Mouse (Mus musculus): ENCODE measurements at regions not wholly inside any gene's neighbourhood (a gene's known extent, or its start where the extent isn't known, plus 50 kb on each side); places are given as distances from the start of the nearest gene placed in this dataset.
A peak's percentile ranks its signal among the peaks of the same experiment; 100 is the strongest.

DNA sequence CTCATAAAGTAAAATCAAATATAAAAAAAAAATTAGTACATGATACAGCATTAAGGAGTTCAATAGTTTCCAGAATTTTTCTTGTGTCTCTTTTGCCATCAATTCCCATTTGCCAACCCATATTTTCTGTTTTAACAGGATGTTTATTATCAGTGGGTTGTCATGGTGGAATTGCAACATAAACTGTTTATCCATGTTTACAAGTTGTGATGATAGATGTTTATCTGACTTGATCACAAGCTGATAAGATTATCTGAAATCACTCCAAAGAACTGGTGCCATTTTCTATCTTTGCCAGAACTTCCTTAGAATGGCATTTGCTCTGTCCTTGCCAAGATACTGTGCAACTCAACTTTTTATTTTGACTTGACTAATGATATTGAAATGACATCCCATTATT is 466.8 kb downstream of the Pcdh7 start:
- Histone ChIP-seq H3K27me3 (no peaks in the 10 kb centered on the region), H3K9me3 (no peaks in the 10 kb centered on the region), H3K4me3 (no peak overlapping the region), H3K4me2 (no peak overlapping the region), H3K4me1 (replicated peaks) (no peaks in the 10 kb centered on the region), H3K36me3 (no peaks in the 10 kb centered on the region), H3K27ac (replicated peaks) (no peak overlapping the region), H3K9ac (no peak overlapping the region)
- no peak for ATAC-seq (ENCODE audit: low read depth)

DNA sequence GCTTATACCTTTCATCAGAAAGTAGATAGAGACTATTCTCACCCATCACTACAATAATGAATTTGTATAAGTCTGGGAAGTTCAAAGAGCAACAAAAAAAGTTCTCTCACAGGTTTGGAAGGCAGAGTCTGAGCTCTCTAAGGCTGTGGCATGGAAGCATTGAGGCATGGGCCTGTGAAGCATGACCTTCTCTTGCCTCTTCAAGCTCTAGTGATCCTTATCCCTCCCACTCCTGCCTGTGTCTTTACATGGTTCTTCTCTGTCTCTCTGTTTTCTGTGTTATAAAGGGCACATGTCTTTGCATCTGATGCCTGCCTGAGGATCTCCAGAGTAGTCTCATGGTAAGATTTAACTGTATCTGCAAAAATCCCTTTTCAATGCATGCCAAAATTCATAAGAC is 489.8 kb downstream of the Pcdh7 start:
- Histone ChIP-seq H3K36me3 (no peaks in the 10 kb centered on the region), H3K4me1 (replicated peaks) (no peaks in the 10 kb centered on the region), H3K27ac (replicated peaks) (no peak overlapping the region), H3K9ac (no peak overlapping the region), H3K9me3 (no peaks in the 10 kb centered on the region), H3K27me3 (no peaks in the 10 kb centered on the region), H3K4me2 (no peak overlapping the region), H3K4me3 (no peak overlapping the region)
- ATAC-seq (ENCODE audit: low read depth), result no peak

DNA sequence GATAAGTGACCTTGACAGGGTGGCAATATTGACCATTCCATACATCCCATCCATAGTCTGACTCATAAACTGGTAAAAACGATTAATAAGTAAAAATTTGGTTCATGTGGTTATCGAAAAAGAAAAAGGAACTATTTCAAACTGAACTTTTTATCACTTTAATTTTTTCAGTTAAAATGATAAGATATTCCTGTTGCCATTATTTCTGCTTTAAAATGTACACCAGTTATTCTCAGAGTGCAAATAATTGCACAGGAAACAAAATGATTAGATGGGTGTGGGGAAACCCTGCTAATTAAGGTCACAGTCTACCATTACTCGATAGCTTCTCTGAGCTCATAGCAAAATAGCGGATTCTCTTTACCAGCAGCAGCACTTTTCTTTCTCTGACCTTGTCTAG is 509.4 kb downstream of the Pcdh7 start:
- H3K4me1 ChIP-seq (replicated peaks), result peaks cover 6% of the 10 kb centered on the region
- no peaks in the 10 kb centered on the region for H3K9me3 ChIP-seq
- H3K27ac ChIP-seq (replicated peaks), result no peak overlapping the region
- H3K36me3 ChIP-seq, result no peaks in the 10 kb centered on the region
- 86% methylated on average over 4 of the region's 4 CpGs for WGBS
- no peaks in the 10 kb centered on the region for H3K27me3 ChIP-seq
- no peak overlapping the region for H3K4me3 ChIP-seq
- H3K4me2 ChIP-seq, result no peak overlapping the region
- no peak overlapping the region for H3K9ac ChIP-seq
- ATAC-seq (ENCODE audit: low read depth), result no peak

DNA sequence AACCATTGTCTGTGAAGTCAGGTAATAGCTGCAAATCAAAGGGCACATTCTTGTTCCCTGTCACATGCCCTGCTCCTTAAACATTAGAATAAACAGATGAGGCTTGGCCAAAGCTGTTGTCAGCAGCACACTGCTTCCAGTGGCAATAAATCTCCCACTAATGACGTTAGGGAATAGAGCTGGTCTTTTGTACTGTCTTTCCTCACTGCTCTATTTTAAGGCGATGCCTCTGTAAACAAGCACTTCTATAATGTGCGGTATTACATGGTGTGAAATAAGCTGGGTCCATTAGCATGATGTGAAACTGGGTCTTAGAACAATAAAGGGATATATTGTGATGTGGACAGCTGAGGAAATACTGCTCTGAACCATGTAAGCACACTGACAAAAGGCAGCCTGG is 511.0 kb downstream of the Pcdh7 start:
- no peaks in the 10 kb centered on the region for H3K36me3 ChIP-seq
- peaks cover 8% of the 10 kb centered on the region; the same call in 1 of the 2 replicates for H3K9me3 ChIP-seq
- 11% methylated on average over 3 of the region's 3 CpGs for WGBS
- no peak overlapping the region for H3K4me3 ChIP-seq
- no peaks in the 10 kb centered on the region for H3K27me3 ChIP-seq
- peak; percentile 47 for ATAC-seq (ENCODE audit: low read depth)
- H3K27ac ChIP-seq (replicated peaks), result no peak overlapping the region; the same call in 1 of the 2 replicates
- no peak overlapping the region for H3K4me2 ChIP-seq
- H3K9ac ChIP-seq, result no peak overlapping the region
- H3K4me1 ChIP-seq (replicated peaks), result peaks cover 6% of the 10 kb centered on the region
